In genomic region chr11:117611068-117611467, GRCm38 (mm10) we compare ENCODE assay signal across 9 mouse cellular contexts. TPM values are rescaled to one million over a fixed set of nuclear protein-coding genes. Genes with fewer than 3 reads are reported as not detected.
DNase-seq lines count a peak whose midpoint lies in the region; ATAC-seq and TF ChIP-seq lines count a peak whose summit lies in the region.
"Had no signal": no experiment of that assay in that cellular context is flagged by ENCODE, and none has a peak within 500 bp of the region (broad histone marks: within the 10 kb centered on the region; RNA-seq: fewer than 3 reads in every experiment).

No protein-coding gene starts in this region.

- no peak overlapping the region for H3K27ac ChIP-seq in forebrain, embryonic 15.5 days (replicated peaks)
- H3K27ac ChIP-seq in hindbrain, embryonic 10.5 days = no peak overlapping the region; the same call in 1 of the 2 replicates
- H3K27ac ChIP-seq in limb, embryonic 11.5 days (replicated peaks; ENCODE audit: low read depth, low read length) = no peak overlapping the region
- H3K27ac ChIP-seq in midbrain, embryonic 10.5 days (replicated peaks) = 0 out of 2 replicates have a peak overlapping the region, but pooled peaks have one; percentile 19
- no peak overlapping the region for H3K27ac ChIP-seq in testis, adult 2 months (ENCODE audit: control insufficient read depth, insufficient read depth, low read depth, low read length)

- H3K4me1 ChIP-seq in forebrain, embryonic 15.5 days = peaks cover 38% of the 10 kb centered on the region
- H3K4me1 ChIP-seq in hindbrain, embryonic 10.5 days (replicated peaks) = peaks cover 68% of the 10 kb centered on the region
- peaks cover 18% of the 10 kb centered on the region for H3K4me1 ChIP-seq in limb, embryonic 11.5 days (ENCODE audit: control insufficient read depth, insufficient read depth, low read length)
- H3K4me1 ChIP-seq in midbrain, embryonic 10.5 days = peaks cover 67% of the 10 kb centered on the region
- H3K4me1 ChIP-seq in testis, adult 2 months (ENCODE audit: control insufficient read depth, insufficient read depth, low read length) = peaks cover 7% of the 10 kb centered on the region

- H3K9me3 ChIP-seq in forebrain, embryonic 15.5 days = no peaks in the 10 kb centered on the region
- no peaks in the 10 kb centered on the region for H3K9me3 ChIP-seq in hindbrain, embryonic 10.5 days
- H3K9me3 ChIP-seq in limb, embryonic 11.5 days (ENCODE audit: control insufficient read depth, low read length) = no peaks in the 10 kb centered on the region
- no peaks in the 10 kb centered on the region for H3K9me3 ChIP-seq in midbrain, embryonic 10.5 days (replicated peaks)
- H3K9me3 ChIP-seq: G1E had no signal

- no peak overlapping the region for H3K4me3 ChIP-seq in forebrain, embryonic 15.5 days
- H3K4me3 ChIP-seq in hindbrain, embryonic 10.5 days = peak overlapping the region; percentile 11; the same call in 1 of the 2 replicates
- no peak overlapping the region; the same call in 1 of the 2 replicates for H3K4me3 ChIP-seq in limb, embryonic 11.5 days (ENCODE audit: low read depth, low read length)
- peak overlapping the region; percentile 33 for H3K4me3 ChIP-seq in midbrain, embryonic 10.5 days
- peak overlapping the region; percentile 5; the same call in 1 of the 2 replicates for H3K4me3 ChIP-seq in testis, adult 2 months (ENCODE audit: control insufficient read depth, low read depth, low read length)

- 14% methylated on average over 13 of the region's 13 CpGs for WGBS in forebrain, embryonic 15.5 days
- WGBS in hindbrain, embryonic 10.5 days = 14% methylated on average over 13 of the region's 13 CpGs
- 6% methylated on average over 13 of the region's 13 CpGs for WGBS in limb, embryonic 11.5 days
- 18% methylated on average over 13 of the region's 13 CpGs for WGBS in midbrain, embryonic 10.5 days

- no peak for TF ChIP-seq CTCF in testis, adult 2 months (IDR thresholded peaks at IDR 0.05; ENCODE audit: control insufficient read depth, insufficient read depth, insufficient replicate concordance, low read depth, low read length)

- no peak for TF ChIP-seq POLR2A in testis, adult 2 months (IDR thresholded peaks at IDR 0.05; ENCODE audit: control insufficient read depth, low read depth, low read length)

- ATAC-seq in forebrain, embryonic 15.5 days (replicated peaks) = no peak
- ATAC-seq in limb, embryonic 11.5 days (ENCODE audit: insufficient number of reproducible peaks, low FRiP score, low TSS enrichment, low read depth) = peak; percentile 40

- DNase-seq in layer of hippocampus, adult 11-12 months (ENCODE audit: low spot score) = peak; percentile 60
- DNase-seq in layer of hippocampus, postnatal 25 days (ENCODE audit: extremely low spot score in 1 of 2, low spot score in 1 of 2) = no peak
- peak; percentile 54 for DNase-seq in adrenal gland, postnatal 10 days
- DNase-seq in hindbrain, embryonic 10.5 days (ENCODE audit: low spot score) = no peak
- peak; percentile 71 for DNase-seq in limb, embryonic 11.5 days (ENCODE audit: low spot score)
- DNase-seq in midbrain, embryonic 10.5 days (ENCODE audit: low spot score) = peak; percentile 41

- H3K27me3 ChIP-seq in forebrain, embryonic 15.5 days = no peaks in the 10 kb centered on the region
- peaks cover 61% of the 10 kb centered on the region for H3K27me3 ChIP-seq in hindbrain, embryonic 10.5 days (ENCODE audit: insufficient read depth, poor library complexity, severe bottlenecking)
- peaks cover 15% of the 10 kb centered on the region for H3K27me3 ChIP-seq in limb, embryonic 11.5 days (ENCODE audit: control insufficient read depth, insufficient read depth, low read length)
- peaks cover 82% of the 10 kb centered on the region for H3K27me3 ChIP-seq in midbrain, embryonic 10.5 days (ENCODE audit: low read depth, poor library complexity, severe bottlenecking)
- no peaks in the 10 kb centered on the region for H3K27me3 ChIP-seq in testis, adult 2 months (ENCODE audit: control insufficient read depth, insufficient read depth, low read length)

- H3K4me2 ChIP-seq in forebrain, embryonic 15.5 days (replicated peaks) = peak overlapping the region; percentile 24
- peak overlapping the region; percentile 48 for H3K4me2 ChIP-seq in limb, embryonic 11.5 days (ENCODE audit: low read depth, severe bottlenecking)

- H3K36me3 ChIP-seq in forebrain, embryonic 15.5 days = no peaks in the 10 kb centered on the region
- H3K36me3 ChIP-seq in hindbrain, embryonic 10.5 days = no peaks in the 10 kb centered on the region
- H3K36me3 ChIP-seq in limb, embryonic 11.5 days (ENCODE audit: control insufficient read depth, insufficient read depth, low read length) = no peaks in the 10 kb centered on the region
- no peaks in the 10 kb centered on the region for H3K36me3 ChIP-seq in midbrain, embryonic 10.5 days
- no peaks in the 10 kb centered on the region for H3K36me3 ChIP-seq in testis, adult 2 months (ENCODE audit: control insufficient read depth, insufficient read depth, low read length)
- H3K36me3 ChIP-seq: G1E had no signal

- no peak overlapping the region for H3K9ac ChIP-seq in forebrain, embryonic 15.5 days (replicated peaks)
- no peak overlapping the region for H3K9ac ChIP-seq in limb, embryonic 11.5 days (ENCODE audit: low read length)

RNA-seq across cellular contexts. Expression of gene Tnrc6c, which starts 43.0 kb away (rescaled TPM):
- total RNA-seq in layer of hippocampus, postnatal 25 days (2021) = 10 to 100 TPM; 53.8 to 76.8 TPM
- 10 to 100 TPM; 20.3 to 23.7 TPM for total RNA-seq in adrenal gland, postnatal 10 days (2021)
- 29.2 and 31.0 TPM in 2 replicates for polyA plus RNA-seq in forebrain, embryonic 15.5 days (2015; fragmentation: Nextera tagmentation; extraction: Ambion mirVana)
- 11.1 and 14.4 TPM in 2 replicates for polyA plus RNA-seq in hindbrain, embryonic 10.5 days (2016; fragmentation: Nextera tagmentation; extraction: Ambion mirVana)
- 16.1 and 16.5 TPM in 2 replicates for polyA plus RNA-seq in limb, embryonic 11.5 days (2014; fragmentation: Nextera tagmentation; extraction: Ambion mirVana)
- 9.4 and 12.4 TPM in 2 replicates for polyA plus RNA-seq in midbrain, embryonic 10.5 days (2016; fragmentation: Nextera tagmentation; extraction: Ambion mirVana)
- 25.4 and 28.0 TPM in 2 replicates for polyA plus RNA-seq in testis, adult 2 months (2012; rRNA removed)

Comparison
In these comparisons a context has a peak if more than half of its experiments do, and no peak if none do; other contexts are left out.
1. DNase-seq: peak in layer of hippocampus, adult 11-12 months (single experiment), adrenal gland, postnatal 10 days (single experiment), limb, embryonic 11.5 days (single experiment) and midbrain, embryonic 10.5 days (single experiment); none in layer of hippocampus, postnatal 25 days (0 of 2) and hindbrain, embryonic 10.5 days (single experiment).
2. H3K4me3 ChIP-seq: peak in hindbrain, embryonic 10.5 days (single experiment), midbrain, embryonic 10.5 days (single experiment) and testis, adult 2 months (single experiment); none in forebrain, embryonic 15.5 days (single experiment) and limb, embryonic 11.5 days (single experiment).